Mouse (Mus musculus) kidney, embryonic 16.5 days (tissue): ENCODE results near the gene Sh3kbp1. TPM values are rescaled to one million over a fixed set of nuclear protein-coding genes. Genes with fewer than 3 reads are reported as not detected.

Experiments used
- ATAC-seq: fragments of 200-750 bp; cut with Nextera tagmentation; 2 replicates; pipeline ENCODE4 v1.8.0; 2017; ENCODE audit warnings: moderate TSS enrichment; ENCODE audit not compliant: low FRiP score, low TSS enrichment
- H3K27ac ChIP-seq: fragments of 300-500 bp; sonication (generic); 2 replicates; pipeline ENCODE4 v1.5.1; 2014; ENCODE audit warnings: low read length
- H3K27me3 ChIP-seq: fragments of 300-500 bp; sonication (generic); 2 replicates; pipeline ENCODE4 v1.6.1; 2014; ENCODE audit warnings: low read length, control low read depth, mixed read lengths; ENCODE audit not compliant: insufficient read depth
- H3K36me3 ChIP-seq: fragments of 300-500 bp; sonication (generic); 2 replicates; pipeline ENCODE4 v1.6.1; 2014; ENCODE audit warnings: low read length, control low read depth, mixed read lengths; ENCODE audit not compliant: insufficient read depth
- H3K4me1 ChIP-seq: fragments of 300-500 bp; sonication (generic); 2 replicates; pipeline ENCODE4 v1.6.1; 2014; ENCODE audit warnings: low read length, control low read depth, mixed read lengths; ENCODE audit not compliant: insufficient read depth
- H3K4me2 ChIP-seq: fragments of 300-500 bp; sonication (generic); replicated peaks from 2 replicates; pipeline ENCODE4 v1.6.1; 2014; ENCODE audit warnings: low read depth, low read length
- H3K4me3 ChIP-seq: fragments of 300-500 bp; sonication (generic); 2 replicates; pipeline ENCODE4 v1.5.1; 2014; ENCODE audit warnings: mild to moderate bottlenecking, low read length
- H3K9ac ChIP-seq: fragments of 300-500 bp; sonication (generic); replicated peaks from 2 replicates; pipeline ENCODE4 v1.6.1; 2014; ENCODE audit warnings: low read length
- H3K9me3 ChIP-seq: fragments of 300-500 bp; sonication (generic); 2 replicates; pipeline ENCODE4 v1.6.1; 2016; ENCODE audit warnings: low read length, control low read depth
- WGBS: fragments of 180-500 bp; shearing (Covaris S2); extraction: QIAGEN DNeasy Blood & Tissue Kit; methylation state at CpG from one replicate; pipeline ENCODE4 v1.1.7; 2014; 5-methylcytosine and 5-hydroxymethylcytosine counted together
- polyA plus RNA-seq: library from polyadenylated mRNA; unstranded; fragments of >200 nt; fragmentation: Nextera tagmentation; extraction: Ambion mirVana; gene quantifications from 2 replicates; pipeline ENCODE4 v1.2.1, GENCODE M21; 2015

Sh3kbp1 gene
- polyA plus RNA-seq, 1 experiment from 2014 or later = 39.0 TPM

- Histone ChIP-seq H3K36me3 (no peaks in the 10 kb centered on the region), H3K4me1 (no peaks in the 10 kb centered on the region), H3K9me3 (no peaks in the 10 kb centered on the region), H3K4me2 (no peak overlapping the region), H3K9ac (no peak overlapping the region), H3K27ac (no peak overlapping the region), H3K4me3 (no peak overlapping the region), H3K27me3 (peaks cover 17% of the 10 kb centered on the region; the same call in 1 of the 2 replicates)
- 59% methylated on average over 1 of the region's 1 CpGs for WGBS
- no peak for ATAC-seq
Observed at GRCm38 (mm10) chrX:159804371-159804770, 177.3 kb downstream of the Sh3kbp1 start.

DNA sequence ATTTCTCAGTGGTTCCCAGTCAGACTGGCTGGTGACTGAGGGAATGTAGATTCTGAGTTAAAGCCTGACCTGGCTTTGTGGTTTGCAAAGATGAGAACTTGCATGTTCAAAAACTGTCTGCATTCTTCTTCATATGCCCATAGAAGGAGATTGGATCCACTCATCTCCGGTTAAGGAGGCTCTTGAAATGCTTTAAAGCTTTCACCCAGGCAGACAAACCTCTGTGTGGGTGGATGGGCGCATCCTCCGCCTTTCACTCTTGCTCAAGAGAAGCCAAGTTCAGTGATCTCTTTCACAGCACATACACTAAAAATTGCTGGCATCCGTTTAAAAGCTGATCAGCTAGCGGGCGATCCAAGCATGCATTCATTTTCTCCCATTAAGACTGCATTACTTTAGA lies 182.4 kb downstream of the Sh3kbp1 start:
- no peak for ATAC-seq
- no peak overlapping the region for H3K4me3 ChIP-seq
- H3K9ac ChIP-seq = no peak overlapping the region
- H3K36me3 ChIP-seq = no peaks in the 10 kb centered on the region
- peaks cover 17% of the 10 kb centered on the region; the same call in 1 of the 2 replicates for H3K27me3 ChIP-seq
- H3K27ac ChIP-seq = no peak overlapping the region
- H3K9me3 ChIP-seq = no peaks in the 10 kb centered on the region
- 69% methylated on average over 6 of the region's 6 CpGs for WGBS
- no peaks in the 10 kb centered on the region for H3K4me1 ChIP-seq
- no peak overlapping the region for H3K4me2 ChIP-seq

GRCm38 (mm10) chrX:159810469-159810868 lies 183.4 kb downstream of the Sh3kbp1 start:
- Histone ChIP-seq H3K27ac (no peak overlapping the region), H3K9ac (no peak overlapping the region), H3K36me3 (no peaks in the 10 kb centered on the region), H3K27me3 (peaks cover 14% of the 10 kb centered on the region; the same call in 1 of the 2 replicates), H3K4me3 (no peak overlapping the region), H3K4me1 (no peaks in the 10 kb centered on the region), H3K9me3 (no peaks in the 10 kb centered on the region), H3K4me2 (no peak overlapping the region)
- ATAC-seq = no peak
- 74% methylated on average over 3 of the region's 3 CpGs for WGBS

DNA sequence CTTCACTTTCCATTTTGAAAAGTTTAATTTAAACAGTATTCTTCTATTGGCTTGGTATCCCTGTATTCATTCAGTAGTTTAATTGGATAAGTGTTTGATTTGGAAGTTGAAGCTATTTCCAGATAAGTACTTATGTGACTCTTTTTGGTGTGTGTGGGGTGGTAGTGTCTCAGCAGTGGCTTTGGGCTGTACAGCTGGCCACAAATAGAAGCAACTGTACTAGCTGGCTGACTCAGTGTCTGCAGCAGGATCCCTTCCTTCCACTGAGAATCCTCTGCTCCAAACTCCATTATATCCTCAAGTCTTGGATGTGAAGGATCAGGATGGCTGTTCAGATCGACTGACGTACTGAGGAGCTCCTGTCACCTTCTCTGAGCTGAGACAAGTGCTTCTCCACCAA lies 190.4 kb downstream of the Sh3kbp1 start:
- H3K4me3 ChIP-seq = no peak overlapping the region
- H3K9ac ChIP-seq = no peak overlapping the region
- no peaks in the 10 kb centered on the region for H3K36me3 ChIP-seq
- H3K27ac ChIP-seq = no peak overlapping the region
- no peak overlapping the region for H3K4me2 ChIP-seq
- H3K4me1 ChIP-seq = no peaks in the 10 kb centered on the region
- peaks cover 21% of the 10 kb centered on the region; the same call in 1 of the 2 replicates for H3K27me3 ChIP-seq
- no peaks in the 10 kb centered on the region for H3K9me3 ChIP-seq
- WGBS = 94% methylated on average over 2 of the region's 2 CpGs
- ATAC-seq = no peak

DNA sequence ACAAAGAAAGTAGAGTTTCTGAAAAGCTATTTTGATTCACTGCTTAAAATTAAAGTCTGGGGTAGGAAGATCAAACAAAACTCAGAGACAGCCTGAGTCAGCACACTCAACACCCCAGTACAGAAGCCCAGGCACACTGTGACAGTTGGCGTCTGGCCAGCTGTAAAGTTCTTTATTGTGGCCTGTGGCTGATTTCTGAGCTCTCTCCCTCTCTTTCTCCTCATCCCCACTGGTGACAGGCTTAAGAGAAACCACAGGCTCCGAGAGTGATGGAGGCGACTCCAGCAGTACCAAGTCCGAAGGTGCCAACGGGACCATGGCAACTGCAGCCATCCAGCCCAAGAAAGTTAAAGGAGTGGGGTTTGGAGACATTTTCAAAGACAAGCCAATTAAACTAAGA lies 201.1 kb downstream of the Sh3kbp1 start:
- no peak for ATAC-seq
- Histone ChIP-seq H3K27ac (no peak overlapping the region), H3K9me3 (no peaks in the 10 kb centered on the region), H3K4me2 (no peak overlapping the region), H3K36me3 (no peaks in the 10 kb centered on the region), H3K4me1 (no peaks in the 10 kb centered on the region), H3K4me3 (no peak overlapping the region), H3K9ac (no peak overlapping the region), H3K27me3 (peaks cover 7% of the 10 kb centered on the region; the same call in 1 of the 2 replicates)
- WGBS = 70% methylated on average over 5 of the region's 5 CpGs

DNA sequence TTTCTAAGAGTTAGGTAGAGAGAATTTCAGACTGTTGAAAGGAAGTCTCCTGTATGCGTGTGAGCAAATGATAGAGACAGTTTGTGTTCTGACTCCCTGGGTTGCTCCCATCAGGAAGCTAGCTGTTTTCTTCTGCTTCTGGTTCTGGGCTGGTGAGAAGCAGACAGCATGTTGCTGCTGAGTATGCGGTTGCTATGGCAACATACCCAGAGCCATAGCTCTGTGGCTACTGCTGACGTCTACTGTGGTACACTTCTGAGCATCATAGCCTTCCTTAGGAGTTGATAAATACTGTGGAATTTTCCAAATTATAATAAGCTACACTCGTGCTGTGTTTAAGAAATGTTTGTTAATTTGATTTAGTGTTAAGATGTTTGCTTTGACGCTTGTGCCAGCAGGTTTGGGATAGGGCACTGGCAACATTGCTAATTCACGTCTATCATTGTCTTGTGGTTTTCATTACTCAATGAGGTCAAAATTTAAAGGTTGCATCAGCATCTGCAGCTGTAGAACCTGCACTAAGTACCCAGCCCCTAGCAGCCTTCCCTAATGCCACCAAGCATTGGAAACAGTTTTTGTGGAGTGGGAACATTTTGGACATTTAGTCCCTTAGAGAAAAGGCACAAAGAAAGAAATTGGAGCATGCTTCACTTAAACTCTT lies 202.2 kb downstream of the Sh3kbp1 start:
- Histone ChIP-seq H3K27me3 (peaks cover 7% of the 10 kb centered on the region; the same call in 1 of the 2 replicates), H3K9ac (no peak overlapping the region), H3K4me2 (no peak overlapping the region), H3K27ac (no peak overlapping the region), H3K36me3 (no peaks in the 10 kb centered on the region), H3K9me3 (no peaks in the 10 kb centered on the region), H3K4me1 (no peaks in the 10 kb centered on the region), H3K4me3 (no peak overlapping the region)
- WGBS = 73% methylated on average over 6 of the region's 6 CpGs
- ATAC-seq = no peak

DNA sequence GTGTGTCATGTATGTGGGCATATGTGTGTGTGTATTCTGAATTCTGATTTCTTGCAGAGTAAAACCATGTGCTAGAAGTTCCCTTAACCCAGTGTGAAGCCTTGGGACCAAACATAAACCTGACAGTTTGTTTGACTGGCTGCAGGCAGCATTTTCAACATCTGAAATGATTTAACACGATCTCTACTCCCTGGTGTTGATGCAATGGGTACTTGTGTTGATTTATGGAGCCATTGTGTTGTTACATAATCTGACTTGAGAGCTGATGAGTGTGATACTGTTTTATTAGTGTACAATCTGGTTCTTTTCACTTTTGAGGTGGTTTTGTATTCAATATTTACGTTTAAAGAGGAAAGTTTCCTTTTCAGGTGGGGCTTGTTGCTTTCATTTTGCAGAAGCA lies 204.1 kb downstream of the Sh3kbp1 start:
- Histone ChIP-seq H3K4me2 (no peak overlapping the region), H3K9me3 (no peaks in the 10 kb centered on the region), H3K27ac (no peak overlapping the region), H3K27me3 (peaks cover 7% of the 10 kb centered on the region; the same call in 1 of the 2 replicates), H3K4me3 (no peak overlapping the region), H3K9ac (no peak overlapping the region), H3K36me3 (no peaks in the 10 kb centered on the region), H3K4me1 (no peaks in the 10 kb centered on the region)
- WGBS = 33% methylated on average over 2 of the region's 2 CpGs
- no peak for ATAC-seq

GRCm38 (mm10) chrX:159835239-159835638 lies 208.2 kb downstream of the Sh3kbp1 start:
- Histone ChIP-seq H3K4me3 (no peak overlapping the region), H3K4me1 (no peaks in the 10 kb centered on the region), H3K9me3 (no peaks in the 10 kb centered on the region), H3K36me3 (no peaks in the 10 kb centered on the region), H3K27ac (no peak overlapping the region), H3K4me2 (no peak overlapping the region), H3K9ac (no peak overlapping the region), H3K27me3 (peaks cover 9% of the 10 kb centered on the region; the same call in 1 of the 2 replicates)
- 87% methylated on average over 4 of the region's 4 CpGs for WGBS
- no peak for ATAC-seq

DNA sequence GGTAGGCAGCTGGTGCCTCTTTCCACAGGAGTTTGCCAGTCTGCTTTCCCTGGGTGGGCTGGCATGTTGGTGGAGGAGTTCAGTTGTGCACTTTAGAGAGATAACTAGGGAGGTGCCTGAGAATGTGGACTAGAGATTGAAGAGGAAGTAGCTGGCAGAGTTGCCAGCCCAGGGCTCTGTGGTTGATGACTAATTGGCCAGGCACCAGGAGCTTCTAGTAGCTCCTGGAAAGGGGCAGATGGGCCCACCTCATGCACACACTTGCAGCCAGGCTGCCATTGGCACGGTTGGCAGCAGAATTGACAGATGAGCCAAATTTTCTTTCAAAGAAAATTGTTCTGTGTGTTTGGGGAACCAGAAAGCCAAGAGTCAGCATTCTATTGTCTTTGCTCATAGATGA lies 210.3 kb downstream of the Sh3kbp1 start:
- no peaks in the 10 kb centered on the region for H3K36me3 ChIP-seq
- H3K4me3 ChIP-seq = no peak overlapping the region
- no peak overlapping the region for H3K9ac ChIP-seq
- peaks cover 4% of the 10 kb centered on the region; the same call in 1 of the 2 replicates for H3K27me3 ChIP-seq
- ATAC-seq = no peak
- H3K4me2 ChIP-seq = no peak overlapping the region
- no peaks in the 10 kb centered on the region for H3K9me3 ChIP-seq
- no peak overlapping the region for H3K27ac ChIP-seq
- 78% methylated on average over 1 of the region's 1 CpGs for WGBS
- H3K4me1 ChIP-seq = no peaks in the 10 kb centered on the region

GRCm38 (mm10) chrX:159839786-159840185 lies 212.7 kb downstream of the Sh3kbp1 start:
- no peaks in the 10 kb centered on the region for H3K4me1 ChIP-seq
- H3K27ac ChIP-seq = no peak overlapping the region
- H3K9me3 ChIP-seq = no peaks in the 10 kb centered on the region
- H3K4me2 ChIP-seq = no peak overlapping the region
- H3K4me3 ChIP-seq = no peak overlapping the region
- H3K27me3 ChIP-seq = peaks cover 4% of the 10 kb centered on the region; the same call in 1 of the 2 replicates
- no peaks in the 10 kb centered on the region for H3K36me3 ChIP-seq
- 66% methylated on average over 2 of the region's 2 CpGs for WGBS
- H3K9ac ChIP-seq = no peak overlapping the region
- ATAC-seq = no peak
